ENCODE assay signal across 7 mouse cellular contexts in the genomic region with DNA sequence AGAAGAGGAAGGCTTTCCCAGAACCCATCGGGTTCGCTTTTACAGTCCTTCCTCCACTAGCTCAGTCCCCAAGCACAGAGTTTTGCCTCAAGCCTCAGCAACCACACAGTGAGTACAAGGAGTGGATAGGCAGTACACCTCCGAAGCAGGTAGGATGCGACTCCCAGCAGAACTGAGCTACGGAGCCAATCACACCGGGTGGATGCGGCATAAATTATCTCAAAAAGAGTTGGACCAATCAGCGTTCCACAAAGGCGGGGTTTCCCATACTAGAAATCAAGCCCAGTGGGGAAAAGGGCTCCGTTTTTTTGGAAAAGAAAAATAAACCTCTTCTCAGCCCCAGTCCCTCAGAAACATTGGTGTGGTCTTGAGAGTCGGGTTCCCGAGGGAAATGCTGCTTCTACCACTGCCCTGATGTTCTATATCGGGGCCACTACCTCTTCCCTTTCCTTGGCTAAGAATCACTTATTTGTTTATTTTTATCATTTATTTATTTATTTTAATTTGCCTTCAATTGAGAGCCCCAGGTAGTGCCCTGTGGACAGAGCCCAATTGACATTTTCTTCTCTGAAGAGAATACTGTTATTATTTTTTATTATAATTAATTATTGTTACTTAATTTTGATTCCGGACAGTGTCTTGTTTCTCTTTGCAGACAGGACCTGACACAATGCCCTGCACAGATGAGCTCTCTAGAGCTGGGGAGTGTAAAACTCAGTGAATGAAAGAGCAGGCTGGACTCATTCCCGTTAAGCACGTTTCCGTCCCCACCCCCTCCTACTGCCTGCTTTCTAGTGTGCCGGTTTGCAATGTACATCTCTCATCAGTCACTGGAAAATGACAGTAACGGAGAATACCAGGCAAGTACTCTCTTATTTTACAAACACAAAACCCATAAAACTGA. TPM values are rescaled to one million over a fixed set of nuclear protein-coding genes. Genes with fewer than 3 reads are reported as not detected.
DNase-seq lines count a peak whose midpoint lies in the region; ATAC-seq and TF ChIP-seq lines count a peak whose summit lies in the region.

A gene (minus strand): TSS at position 426 of the 904 bp plus-strand sequence.

- 2% methylated on average over 19 of the region's 19 CpGs for WGBS in embryonic facial prominence, embryonic 12.5 days
- WGBS in intestine, embryonic 15.5 days = 6% methylated on average over 19 of the region's 19 CpGs
- WGBS in limb, embryonic 15.5 days = 4% methylated on average over 19 of the region's 19 CpGs
- 4% methylated on average over 19 of the region's 19 CpGs for WGBS in stomach, embryonic 16.5 days

- no peak for TF ChIP-seq CTCF in E14TG2a.4 (conservative IDR thresholded peaks at IDR 0.05; ENCODE audit: low read length)

- no peak within 1 kb of the TSS for H3K27ac ChIP-seq in embryonic facial prominence, embryonic 12.5 days
- H3K27ac ChIP-seq in intestine, embryonic 15.5 days = no peak within 1 kb of the TSS
- no peak within 1 kb of the TSS for H3K27ac ChIP-seq in limb, embryonic 15.5 days
- no peak within 1 kb of the TSS for H3K27ac ChIP-seq in stomach, embryonic 16.5 days (ENCODE audit: low read length)

- ATAC-seq in embryonic facial prominence, embryonic 12.5 days (ENCODE audit: insufficient number of reproducible peaks, insufficient read depth, low FRiP score, low TSS enrichment) = peak; percentile 83
- peak; percentile 45; the same call in 1 of the 2 replicates for ATAC-seq in intestine, embryonic 15.5 days
- no peak for ATAC-seq in limb, embryonic 15.5 days (ENCODE audit: insufficient number of reproducible peaks, low FRiP score, low TSS enrichment, low read depth)
- no peak; the same call in 1 of the 2 replicates for ATAC-seq in stomach, embryonic 16.5 days (ENCODE audit: insufficient read depth, low FRiP score)

- no peaks in the 10 kb centered on the region for H3K9me3 ChIP-seq in E14TG2a.4 (ENCODE audit: low read length)
- H3K9me3 ChIP-seq in embryonic facial prominence, embryonic 12.5 days = no peaks in the 10 kb centered on the region
- H3K9me3 ChIP-seq in intestine, embryonic 15.5 days = no peaks in the 10 kb centered on the region
- no peaks in the 10 kb centered on the region for H3K9me3 ChIP-seq in limb, embryonic 15.5 days
- H3K9me3 ChIP-seq in stomach, embryonic 16.5 days (replicated peaks; ENCODE audit: control insufficient read depth, low read length) = no peaks in the 10 kb centered on the region

- DNase-seq in Muller cell, postnatal 12 days (ENCODE audit: inconsistent ontology term) = peak; percentile 61
- no peak for DNase-seq in thymus, postnatal 4 days

- peak within 1 kb of the TSS; percentile 58 for H3K4me2 ChIP-seq in embryonic facial prominence, embryonic 12.5 days (replicated peaks)
- peak within 1 kb of the TSS; percentile 54 for H3K4me2 ChIP-seq in intestine, embryonic 15.5 days (replicated peaks)
- peak within 1 kb of the TSS; percentile 39 for H3K4me2 ChIP-seq in limb, embryonic 15.5 days
- H3K4me2 ChIP-seq in stomach, embryonic 16.5 days (ENCODE audit: low read depth, low read length) = peak within 1 kb of the TSS; percentile 52

- no peaks in the 10 kb centered on the region for H3K36me3 ChIP-seq in E14TG2a.4 (ENCODE audit: insufficient read depth, low read length)
- no peaks in the 10 kb centered on the region for H3K36me3 ChIP-seq in embryonic facial prominence, embryonic 12.5 days
- no peaks in the 10 kb centered on the region for H3K36me3 ChIP-seq in intestine, embryonic 15.5 days
- H3K36me3 ChIP-seq in limb, embryonic 15.5 days = no peaks in the 10 kb centered on the region
- H3K36me3 ChIP-seq in stomach, embryonic 16.5 days (ENCODE audit: control insufficient read depth, insufficient read depth, low read length) = no peaks in the 10 kb centered on the region

- no peaks in the 10 kb centered on the region for H3K27me3 ChIP-seq in E14TG2a.4 (ENCODE audit: insufficient read depth, low read length)
- H3K27me3 ChIP-seq in embryonic facial prominence, embryonic 12.5 days = no peaks in the 10 kb centered on the region
- no peaks in the 10 kb centered on the region for H3K27me3 ChIP-seq in intestine, embryonic 15.5 days (replicated peaks)
- no peaks in the 10 kb centered on the region for H3K27me3 ChIP-seq in limb, embryonic 15.5 days
- no peaks in the 10 kb centered on the region for H3K27me3 ChIP-seq in stomach, embryonic 16.5 days (ENCODE audit: control insufficient read depth, insufficient read depth, low read length)

- no peak within 1 kb of the TSS for H3K9ac ChIP-seq in embryonic facial prominence, embryonic 12.5 days
- H3K9ac ChIP-seq in intestine, embryonic 15.5 days = no peak within 1 kb of the TSS
- H3K9ac ChIP-seq in limb, embryonic 15.5 days = no peak within 1 kb of the TSS
- H3K9ac ChIP-seq in stomach, embryonic 16.5 days (ENCODE audit: low read length) = no peak within 1 kb of the TSS

- H3K4me1 ChIP-seq in E14TG2a.4 (replicated peaks; ENCODE audit: low read depth, low read length) = peaks cover 8% of the 10 kb centered on the region
- H3K4me1 ChIP-seq in embryonic facial prominence, embryonic 12.5 days = no peaks in the 10 kb centered on the region
- no peaks in the 10 kb centered on the region for H3K4me1 ChIP-seq in intestine, embryonic 15.5 days (replicated peaks)
- peaks cover 7% of the 10 kb centered on the region; the same call in 1 of the 2 replicates for H3K4me1 ChIP-seq in limb, embryonic 15.5 days
- H3K4me1 ChIP-seq in stomach, embryonic 16.5 days (ENCODE audit: control insufficient read depth, insufficient read depth, low read length) = no peaks in the 10 kb centered on the region

- peak within 1 kb of the TSS; percentile 45 for H3K4me3 ChIP-seq in E14TG2a.4 (replicated peaks; ENCODE audit: low read length)
- peak within 1 kb of the TSS; percentile 29 for H3K4me3 ChIP-seq in embryonic facial prominence, embryonic 12.5 days
- peak within 1 kb of the TSS; percentile 11 for H3K4me3 ChIP-seq in intestine, embryonic 15.5 days (replicated peaks)
- peak within 1 kb of the TSS; percentile 16; the same call in 1 of the 2 replicates for H3K4me3 ChIP-seq in limb, embryonic 15.5 days
- peak within 1 kb of the TSS; percentile 31 for H3K4me3 ChIP-seq in stomach, embryonic 16.5 days (replicated peaks; ENCODE audit: low read length)

RNA-seq across cellular contexts. Expression of the gene that starts here (rescaled TPM):
- 0.13 and 0.15 TPM in 2 replicates for polyA plus RNA-seq in embryonic facial prominence, embryonic 12.5 days (2016; fragmentation: Nextera tagmentation; extraction: Ambion mirVana)
- polyA plus RNA-seq in intestine, embryonic 15.5 days (2015; fragmentation: Nextera tagmentation; extraction: Ambion mirVana) = 0.05 TPM in 2 replicates
- 0.06 TPM in 1 of 2 replicates, not detected in the other for polyA plus RNA-seq in limb, embryonic 15.5 days (2015; fragmentation: Nextera tagmentation; extraction: Ambion mirVana)
- polyA plus RNA-seq in stomach, embryonic 16.5 days (2015; fragmentation: Nextera tagmentation; extraction: Ambion mirVana) = 0.12 and 0.14 TPM in 2 replicates

Comparison
In these comparisons a context has a peak if more than half of its experiments do, and no peak if none do; other contexts are left out.
1. Peak in ATAC-seq, H3K4me3 ChIP-seq and H3K4me2 ChIP-seq in embryonic facial prominence, embryonic 12.5 days; RNA of the gene not detected or under 1 TPM.
2. Peak in ATAC-seq, H3K4me3 ChIP-seq and H3K4me2 ChIP-seq in intestine, embryonic 15.5 days; RNA of the gene not detected or under 1 TPM.